Mouse (Mus musculus) c-Kit-positive CD71-positive TER-119-positive erythroid progenitor cells, embryonic 14.5 days (primary cell): Measurements from ENCODE around the gene Fscn2.

Source experiments
- DNase-seq: peaks from one replicate; pipeline ENCODE4 v3.0.0-alpha.2; 2013; ENCODE audit warnings: low spot score

The Fscn2 gene

DNA sequence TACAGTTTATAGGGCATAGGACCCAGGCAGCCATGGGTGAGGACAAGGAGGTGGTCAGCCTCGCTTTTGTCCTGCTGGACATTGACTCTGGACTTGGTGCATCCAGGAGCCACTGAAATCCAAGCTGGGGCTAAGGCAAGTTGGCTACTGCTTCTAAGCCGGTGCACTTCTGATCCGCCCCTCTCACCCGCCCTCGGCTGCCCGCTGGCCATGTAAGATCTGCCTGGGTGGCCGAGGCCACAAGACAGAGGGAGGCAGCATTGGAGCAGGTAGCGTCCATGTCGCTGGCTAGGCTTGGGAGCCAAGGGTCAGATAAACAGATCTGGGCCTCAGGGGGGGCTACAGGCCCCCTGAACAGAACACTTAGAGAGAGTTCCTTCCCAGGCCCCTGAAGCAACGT, at the start of gene Fscn2:
Gene Fscn2 (plus strand): TSS at position 240 of the 400 bp plus-strand sequence.
- no peak for DNase-seq

DNA sequence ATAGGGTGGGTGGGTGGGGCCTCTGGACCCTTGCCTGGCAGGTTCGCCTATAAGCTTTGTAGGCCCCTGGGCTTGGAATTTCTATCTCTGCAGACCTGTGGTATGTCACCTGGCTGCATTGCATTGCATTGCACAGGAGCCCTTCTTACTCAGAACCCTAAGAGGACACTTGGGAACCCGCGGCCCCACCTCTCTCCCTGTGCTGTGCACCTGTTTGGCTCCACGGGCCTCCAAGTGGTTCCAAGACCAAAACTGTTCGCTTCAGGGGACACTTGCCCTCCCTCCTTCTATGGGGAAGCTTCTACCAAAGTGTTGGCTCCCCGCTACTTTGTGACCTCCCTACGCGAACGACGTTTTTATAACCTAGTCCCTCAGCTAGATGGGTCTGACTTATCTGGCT, 49.8 kb upstream of the Fscn2 start:
- DNase-seq: no peak

DNA sequence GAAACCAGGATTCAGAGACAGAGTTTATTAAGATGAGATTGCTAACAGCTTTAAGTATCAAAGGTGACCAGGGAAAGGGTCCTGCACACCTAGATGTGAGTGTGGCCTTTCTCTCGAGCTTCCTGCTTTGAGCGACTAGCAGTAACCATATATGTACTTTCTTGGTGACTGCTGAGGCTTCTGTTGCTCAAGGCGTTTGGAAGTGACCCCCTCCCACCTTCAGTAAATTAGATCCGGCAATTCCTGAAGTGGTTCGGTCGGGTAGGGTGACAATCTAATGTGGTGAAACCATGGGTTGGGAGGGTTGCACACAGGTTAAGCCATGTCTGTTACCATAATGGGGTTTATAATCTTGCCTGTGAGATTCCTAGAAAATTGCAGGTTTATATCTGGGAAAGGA, 49.3 kb upstream of the Fscn2 start:
- no peak for DNase-seq

DNA sequence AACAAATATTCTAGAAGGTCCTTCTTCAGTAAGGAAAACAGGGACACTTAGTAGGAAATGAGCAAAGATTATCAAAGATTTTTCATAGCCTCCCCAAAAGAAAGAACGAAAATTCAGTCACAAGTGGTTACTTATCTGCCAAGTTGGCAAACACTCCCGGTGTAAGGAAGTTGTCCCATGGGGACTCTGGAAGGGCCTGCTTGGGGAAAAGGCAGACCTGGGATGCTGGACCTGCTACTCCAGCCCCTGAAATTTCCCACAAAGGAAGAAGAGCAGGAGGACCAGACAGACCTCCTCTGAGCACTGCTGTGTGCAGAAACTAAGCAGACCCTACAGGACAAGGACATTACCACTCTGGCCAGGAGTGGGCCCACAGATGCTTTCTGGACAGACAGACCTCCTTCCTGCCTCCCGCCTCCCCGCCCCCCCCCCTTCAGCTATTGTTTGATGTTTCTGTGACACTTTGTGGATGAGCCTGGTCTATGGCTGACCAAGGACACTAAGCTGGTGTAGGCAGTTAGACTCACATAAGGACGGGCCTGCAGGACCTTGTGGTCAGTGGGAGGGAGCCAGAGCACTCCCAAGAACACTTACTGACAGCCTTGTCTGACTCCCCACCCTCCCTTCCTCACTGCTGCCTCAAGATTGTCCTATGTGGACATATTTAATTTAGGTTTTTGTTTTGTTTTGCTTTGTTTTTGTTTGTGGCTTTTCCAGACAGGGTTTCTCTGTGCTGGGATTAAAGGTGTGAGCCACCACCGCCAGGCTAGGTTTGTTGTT, 47.2 kb upstream of the Fscn2 start:
- no peak for DNase-seq

DNA sequence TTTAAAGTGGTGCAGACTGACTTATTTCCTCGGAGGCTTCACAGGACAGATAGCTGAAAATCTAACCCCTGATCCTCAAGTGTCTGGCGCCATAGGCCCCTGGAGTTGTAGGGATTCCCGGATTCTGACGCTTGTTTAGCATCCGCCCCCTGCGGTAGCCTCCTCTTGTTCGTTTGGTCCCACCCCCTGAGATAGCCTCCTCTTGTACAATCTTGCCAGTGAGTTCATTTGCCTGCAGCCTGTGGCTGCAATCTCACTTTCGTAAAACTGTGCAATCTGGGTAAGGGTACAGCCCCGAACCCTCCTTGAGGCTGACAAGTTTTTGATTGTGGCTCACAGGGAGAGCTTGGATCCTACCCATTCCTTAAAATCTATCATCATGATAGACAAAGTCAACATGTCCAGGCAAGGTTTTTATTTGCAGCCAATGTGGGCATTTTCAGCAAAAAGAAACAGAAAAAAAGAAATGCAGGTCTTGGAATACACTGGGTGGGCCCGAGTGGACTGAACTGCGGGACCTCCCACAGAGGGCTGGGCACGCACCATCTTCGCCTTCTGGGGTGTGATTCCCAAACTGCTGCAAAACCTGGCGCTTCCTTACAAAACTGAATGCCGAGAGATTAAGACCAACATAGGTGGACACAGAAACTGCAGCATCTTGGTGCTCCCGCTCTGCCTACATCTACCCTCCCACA, 46.5 kb upstream of the Fscn2 start:
- no peak for DNase-seq

DNA sequence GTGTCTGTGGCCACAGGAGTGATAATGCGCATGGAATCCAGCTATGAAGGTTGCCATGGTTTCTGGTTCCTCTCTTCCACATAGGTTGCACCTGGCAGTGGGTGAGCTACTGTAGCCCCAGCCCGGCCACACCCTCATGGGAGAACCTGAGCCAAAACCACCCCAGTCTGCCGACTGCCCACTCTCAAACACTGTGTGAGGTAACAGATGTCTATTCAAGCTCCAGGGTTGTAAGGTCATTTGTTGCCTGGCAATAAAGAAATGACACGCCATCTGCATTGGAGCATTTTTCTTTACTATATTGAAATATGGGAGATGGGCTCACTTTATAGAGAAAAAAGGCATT, 45.9 kb upstream of the Fscn2 start:
- no peak for DNase-seq

DNA sequence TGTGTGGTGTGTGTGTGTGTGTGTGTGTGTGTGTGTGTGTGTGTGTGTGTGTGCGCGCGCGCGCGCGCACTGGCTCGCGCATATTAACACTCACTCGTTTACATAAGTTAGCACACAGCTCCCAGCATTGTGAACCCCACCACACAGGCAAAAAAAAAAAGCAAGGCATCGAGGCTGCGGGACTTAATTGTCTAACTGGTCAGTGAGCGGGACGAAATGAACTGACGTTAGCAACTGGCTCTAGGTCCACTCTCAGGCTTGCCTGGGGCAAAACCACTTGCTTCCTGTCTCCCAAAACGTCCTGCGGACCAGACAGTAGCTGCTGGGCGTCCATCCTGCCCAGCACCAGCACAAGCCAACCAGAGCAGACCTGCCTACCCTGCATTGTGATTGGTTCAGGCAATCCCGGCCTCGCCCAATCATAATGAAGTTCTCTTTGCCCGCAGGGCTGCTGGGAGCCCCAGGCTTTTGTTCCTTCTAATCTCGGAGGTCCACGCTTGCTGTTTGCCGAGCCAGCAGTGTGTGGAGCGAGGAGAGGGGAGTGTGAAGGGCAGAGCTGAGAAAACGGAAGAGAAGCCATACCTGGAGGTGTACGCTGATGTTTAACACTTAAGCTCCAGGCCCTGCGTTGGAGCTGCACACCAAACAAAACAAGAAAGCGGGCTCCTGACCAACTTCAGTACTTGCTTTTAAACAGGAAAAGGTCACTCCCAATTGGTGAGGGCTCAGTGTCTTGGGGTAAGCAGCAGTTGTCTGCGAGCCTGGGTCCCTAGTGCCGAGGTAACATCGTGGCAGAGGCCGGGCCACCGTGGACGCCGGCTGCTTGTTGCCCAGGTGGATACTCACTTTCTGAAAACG, 45.3 kb upstream of the Fscn2 start:
- peak; percentile 94 for DNase-seq

DNA sequence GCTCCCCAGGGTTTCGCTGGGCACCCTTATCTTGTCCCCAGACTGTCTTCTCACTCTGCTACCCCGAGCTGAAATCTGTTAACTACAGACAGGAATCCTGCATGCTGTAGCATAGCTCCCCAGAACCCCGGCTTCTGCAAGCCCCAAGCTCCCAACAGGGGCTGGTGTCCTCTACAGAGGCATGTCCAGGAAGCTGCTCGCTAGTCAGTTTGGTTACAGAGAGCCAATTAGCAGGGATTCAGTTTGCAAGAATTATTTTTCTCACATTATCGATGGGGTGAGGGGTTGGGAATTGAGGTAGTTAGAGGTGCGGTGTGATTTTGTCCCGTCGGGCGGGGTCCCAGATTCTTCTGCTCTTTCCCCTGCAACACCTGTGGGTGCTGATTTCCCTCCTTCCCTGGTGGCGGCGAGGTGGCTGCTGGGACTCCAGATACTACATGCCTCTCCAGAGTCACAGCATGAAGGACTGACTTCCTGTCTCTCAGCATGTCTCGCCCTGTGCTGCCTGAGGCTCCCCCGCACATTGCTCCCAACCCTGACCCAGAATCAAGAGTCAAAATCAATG, 44.6 kb upstream of the Fscn2 start:
- no peak for DNase-seq

DNA sequence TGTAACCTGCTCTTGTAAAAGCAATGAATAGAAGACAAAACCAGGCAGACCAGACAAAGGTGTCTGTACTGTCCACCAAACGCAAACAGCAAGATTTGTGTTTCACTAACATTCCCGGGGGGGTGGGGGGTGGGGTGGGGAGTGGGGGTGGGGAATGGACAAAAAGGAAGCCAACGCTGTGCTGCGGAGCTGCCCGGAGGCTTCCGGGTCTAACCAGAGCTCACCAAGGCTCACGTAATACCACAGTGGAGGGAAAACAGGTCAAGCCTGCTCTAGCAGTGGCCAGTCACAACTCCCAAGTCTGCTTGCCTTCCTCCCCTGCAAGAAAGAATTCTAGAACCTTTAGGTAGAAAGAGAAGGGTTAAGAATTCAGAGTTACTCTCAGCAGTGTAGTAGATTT, 43.9 kb upstream of the Fscn2 start:
- DNase-seq: no peak

DNA sequence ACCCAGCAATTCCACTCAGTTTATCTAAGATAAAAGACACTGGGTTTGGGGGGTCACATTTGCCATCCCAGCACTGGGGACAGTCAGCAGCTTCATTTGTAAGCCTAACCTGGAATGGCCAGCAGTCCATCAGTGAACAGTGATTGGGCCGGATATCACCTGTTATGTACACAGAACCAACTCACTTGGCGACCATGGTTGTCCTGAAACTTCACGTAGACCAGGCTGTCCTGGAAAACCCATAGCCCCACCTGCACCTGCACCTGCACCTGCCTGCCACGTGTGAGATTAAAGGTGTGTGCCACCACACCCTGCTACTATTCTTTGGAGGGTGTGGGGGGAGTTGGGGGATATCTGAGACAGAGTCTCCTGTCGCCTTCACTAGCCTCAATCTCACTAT, 42.0 kb upstream of the Fscn2 start:
- no peak for DNase-seq

DNA sequence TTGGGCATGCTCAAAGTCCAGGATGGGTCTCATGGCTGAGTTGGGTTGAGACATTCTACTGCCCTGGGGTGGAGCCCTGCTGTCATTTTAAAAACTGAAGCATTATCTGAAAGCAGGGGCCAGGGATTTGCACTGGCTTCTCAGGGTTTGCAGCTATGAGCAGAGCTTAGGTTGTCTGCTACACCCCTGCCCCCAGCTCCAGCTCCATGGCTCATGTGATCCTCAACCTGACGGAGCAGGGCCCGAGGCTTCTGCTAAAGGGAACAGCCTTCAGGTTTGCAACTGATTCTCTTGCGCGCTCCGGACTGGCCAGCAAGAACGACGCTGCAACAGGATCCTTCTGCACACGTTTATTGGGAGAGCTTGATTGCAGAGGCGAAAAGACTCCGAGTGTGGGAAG, 41.2 kb upstream of the Fscn2 start:
- DNase-seq: no peak

DNA sequence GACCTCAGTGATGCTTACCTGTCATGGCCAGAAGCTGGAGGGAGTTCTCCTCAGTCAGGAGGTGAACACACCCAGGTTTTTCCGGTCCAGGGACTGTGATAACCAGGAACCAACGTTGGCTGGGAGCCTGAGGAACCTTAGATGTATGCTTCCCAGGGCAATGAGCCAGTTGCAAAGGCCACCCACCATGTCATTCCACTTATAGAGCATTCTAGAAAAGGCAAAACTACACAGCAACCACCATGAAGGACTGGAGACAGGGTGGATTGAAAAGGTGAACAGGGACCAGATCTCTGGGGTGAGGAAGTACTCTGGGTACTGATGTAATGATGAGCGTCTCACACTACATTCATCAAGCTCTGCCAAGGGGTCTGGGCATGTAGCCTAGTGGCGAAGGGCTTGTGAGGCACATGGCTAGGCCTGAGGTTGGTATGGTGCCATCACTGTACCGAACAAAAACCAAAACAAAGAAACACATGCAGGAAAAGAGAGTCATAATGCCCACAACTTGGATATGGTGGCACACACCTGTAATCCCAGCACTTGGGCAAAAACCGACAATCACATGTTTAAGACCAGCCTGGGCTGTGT, 25.8 kb upstream of the Fscn2 start:
- no peak for DNase-seq

DNA sequence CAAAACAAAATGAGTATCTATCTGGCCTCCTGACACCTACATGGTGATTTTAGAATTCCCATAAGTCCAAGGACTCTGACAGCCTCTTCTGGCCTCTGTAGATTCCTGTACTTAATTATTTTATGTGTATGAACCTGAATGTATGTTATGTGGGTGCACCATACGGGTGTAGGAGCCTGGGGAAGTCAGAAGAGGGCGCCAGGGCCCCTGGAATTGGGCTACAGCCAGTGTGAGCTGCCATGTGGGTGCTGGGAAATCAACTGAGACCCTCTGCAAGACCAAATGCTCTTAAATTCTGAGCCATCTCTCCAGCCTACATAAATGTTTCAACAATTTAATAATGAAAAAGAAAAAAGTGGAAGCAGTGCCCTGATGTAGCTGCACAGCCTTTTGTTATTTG, 23.9 kb upstream of the Fscn2 start:
- DNase-seq: no peak

DNA sequence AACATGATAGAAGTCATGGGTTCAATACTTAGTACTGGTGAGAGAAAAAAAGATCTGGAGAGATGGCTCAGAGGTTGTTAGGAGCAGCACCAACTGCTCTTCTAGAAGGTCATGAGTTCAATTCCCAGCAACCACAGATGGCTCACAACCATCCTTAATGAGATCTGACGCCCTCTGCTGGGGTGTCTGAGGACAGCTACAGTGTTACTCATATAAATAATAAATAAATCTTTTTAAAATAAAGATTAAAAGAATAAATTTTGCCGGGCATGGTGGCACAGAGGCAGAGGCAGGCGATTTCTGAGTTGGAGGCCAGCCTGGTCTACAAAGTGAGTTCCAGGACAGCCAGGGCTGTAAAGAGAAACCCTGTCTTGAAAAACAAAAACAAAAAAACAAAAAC, 22.5 kb upstream of the Fscn2 start:
- DNase-seq: no peak

DNA sequence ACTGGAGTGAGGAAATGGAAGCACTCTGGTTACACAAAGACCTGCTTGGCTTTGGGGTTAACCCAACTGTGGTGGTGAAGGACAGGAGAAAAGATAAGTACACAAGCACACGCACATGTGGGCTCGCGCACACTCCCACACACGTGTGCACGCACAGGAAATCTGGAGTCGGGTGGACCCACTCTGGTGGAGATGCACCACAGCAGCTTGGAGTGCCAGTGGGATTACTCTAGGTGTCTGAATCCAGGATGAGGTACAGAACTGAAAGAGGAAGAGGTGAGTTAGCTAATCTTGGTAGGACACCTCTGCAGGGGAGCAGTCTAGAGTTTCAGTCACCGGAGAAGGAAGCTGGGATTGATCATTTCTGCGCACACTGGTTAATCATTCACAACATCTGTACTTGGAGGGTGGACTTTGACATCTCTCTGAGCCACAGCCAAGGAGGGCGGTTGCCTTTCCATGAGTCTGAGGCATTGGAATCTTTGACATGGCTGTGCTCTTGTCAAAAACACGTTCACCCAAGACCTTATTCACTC, 21.3 kb upstream of the Fscn2 start:
- no peak for DNase-seq

DNA sequence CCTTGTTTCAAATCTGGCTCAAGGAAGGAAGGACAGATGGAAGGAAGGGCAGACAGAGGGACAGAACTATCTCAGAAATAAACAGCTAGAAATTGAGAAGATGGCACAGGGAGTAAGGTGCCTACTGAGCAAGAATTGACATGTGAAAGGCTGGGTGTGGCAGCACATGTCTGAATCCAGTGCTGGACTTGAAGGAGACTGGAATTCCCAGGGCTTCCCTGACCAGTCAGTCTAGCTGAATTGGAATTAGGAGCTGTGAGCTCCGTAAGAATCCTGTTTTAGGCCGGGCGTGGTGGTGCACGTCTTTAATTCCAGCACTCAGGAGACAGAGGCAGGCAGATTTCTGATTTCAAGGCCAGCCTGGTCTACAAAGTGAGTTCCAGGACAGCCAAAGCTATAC, 19.7 kb upstream of the Fscn2 start:
- DNase-seq: no peak

DNA sequence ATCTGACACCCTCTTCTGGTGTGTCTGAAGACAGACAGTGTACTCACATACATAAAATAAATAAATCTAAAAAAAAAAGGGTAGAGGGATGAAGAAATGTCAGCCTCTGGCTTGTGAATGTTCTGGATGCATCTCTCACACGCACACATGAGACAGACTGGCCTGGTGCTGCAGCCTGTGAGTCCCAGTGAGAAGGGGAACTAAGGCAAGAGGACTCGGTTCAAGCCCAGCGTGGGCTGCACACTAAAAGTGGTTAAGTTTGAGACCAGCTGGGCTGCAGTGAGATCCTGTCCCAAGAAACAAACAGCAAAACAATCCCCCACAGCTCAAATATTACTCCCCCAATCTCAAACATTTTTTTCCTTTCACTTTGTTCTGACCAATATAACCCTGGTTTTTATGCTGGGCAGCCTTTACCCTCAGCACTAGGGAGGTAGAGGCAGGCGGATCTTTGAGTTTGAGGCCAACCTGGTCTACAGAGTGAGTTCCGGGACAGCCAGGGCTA, 18.6 kb upstream of the Fscn2 start:
- no peak for DNase-seq

DNA sequence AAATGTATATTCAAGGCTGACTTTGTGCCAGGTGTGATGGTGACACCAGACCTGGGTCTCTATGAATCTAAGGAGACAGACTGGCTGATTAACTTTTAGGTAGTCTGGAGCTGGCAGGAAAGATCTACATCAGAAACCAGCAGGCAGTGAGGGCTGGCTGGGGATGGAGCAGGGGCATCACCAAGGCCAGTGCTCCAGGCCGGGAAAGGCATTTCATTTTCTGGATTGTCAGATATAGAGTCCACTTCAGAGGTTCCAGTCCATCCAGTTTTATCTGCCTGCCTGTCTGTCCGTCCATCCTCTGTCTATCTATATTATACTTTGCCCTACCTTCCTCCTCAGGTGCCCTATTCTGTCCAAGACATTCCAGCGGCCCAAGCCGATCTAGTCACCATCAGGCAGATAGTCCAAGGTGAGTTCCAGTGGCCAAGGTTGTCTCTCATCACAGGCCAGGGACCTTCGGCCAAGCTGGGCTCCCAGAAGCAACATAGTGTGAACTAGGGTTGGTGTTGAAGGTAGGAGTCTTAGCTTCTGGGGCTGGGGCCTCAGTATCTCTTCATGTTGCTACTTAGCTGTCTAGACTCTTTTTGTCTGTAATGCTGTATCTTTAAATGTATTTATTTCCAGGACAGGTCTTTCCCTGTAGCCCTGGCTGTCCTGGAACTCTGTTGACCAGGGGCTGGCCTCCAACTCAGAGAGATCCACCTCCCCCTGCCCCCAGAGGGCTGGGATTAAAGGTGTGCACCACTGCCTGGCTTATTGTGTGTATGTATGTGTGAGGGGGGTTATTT, 17.6 kb upstream of the Fscn2 start:
- DNase-seq: no peak

DNA sequence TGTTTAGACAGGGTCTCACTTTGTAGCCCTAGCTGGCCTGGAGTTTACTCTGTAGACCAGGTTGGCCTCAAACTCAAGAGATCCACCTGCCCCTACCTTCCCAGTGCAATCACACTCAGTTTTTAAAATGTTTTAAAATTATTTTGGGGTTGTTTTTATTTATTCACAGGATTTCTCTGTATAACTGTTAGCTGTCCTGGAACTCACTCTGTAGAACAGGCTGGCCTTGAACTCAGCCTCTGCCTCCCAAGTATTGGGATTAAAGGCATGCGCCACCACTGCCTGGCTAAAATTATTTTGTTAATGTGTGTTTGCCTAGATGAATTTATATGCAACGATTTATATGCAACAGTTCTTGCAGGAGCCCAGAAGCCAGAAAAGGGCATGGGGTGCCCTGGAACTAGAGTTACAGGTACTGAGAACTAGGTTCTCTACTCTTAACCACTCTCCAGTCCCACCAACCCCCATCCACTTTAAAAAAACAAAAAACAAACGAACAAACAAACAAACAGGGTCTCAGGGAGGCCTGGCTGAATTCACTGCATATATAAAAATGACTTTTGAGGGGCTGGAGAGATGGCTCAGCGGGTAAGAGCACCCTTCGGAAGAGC, 16.9 kb upstream of the Fscn2 start:
- no peak for DNase-seq

DNA sequence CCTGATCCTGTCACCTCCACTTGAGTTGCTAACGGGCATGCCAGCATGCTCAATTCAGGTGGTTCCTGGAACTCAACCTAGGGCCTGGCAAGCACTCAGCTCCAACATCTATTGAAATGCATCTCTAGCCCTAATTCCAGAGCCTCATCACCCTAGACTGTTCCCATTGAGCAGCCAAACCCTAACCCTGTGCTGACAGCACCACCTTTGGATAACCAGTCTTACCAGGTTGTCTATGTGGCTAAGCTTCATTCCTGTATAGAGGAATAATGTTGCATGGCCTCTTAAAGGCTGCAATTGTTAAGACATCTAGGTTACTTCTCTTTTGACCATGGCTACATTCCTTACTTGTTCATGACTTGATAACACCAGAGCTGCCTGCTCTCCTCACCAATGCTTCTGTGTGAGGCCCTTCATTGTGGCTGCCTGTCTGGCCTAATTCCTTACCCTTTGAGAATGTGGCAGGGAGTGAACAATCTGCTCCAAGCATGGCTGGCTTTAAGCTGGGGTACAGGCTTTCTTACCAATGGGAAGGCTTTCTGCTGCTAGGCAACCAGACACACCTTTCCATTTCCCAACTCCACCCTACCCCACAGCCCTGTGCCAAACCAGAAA, 16.2 kb upstream of the Fscn2 start:
- DNase-seq: no peak
